Mouse (Mus musculus) midbrain, embryonic 15.5 days (tissue): Measurements from ENCODE around the gene Golt1a. TPM values are rescaled to one million over a fixed set of nuclear protein-coding genes. Genes with fewer than 3 reads are reported as not detected.

Experiments
- ATAC-seq: fragments of 200-750 bp; cut with Nextera tagmentation; replicated peaks from 2 replicates; pipeline ENCODE4 v1.8.0; 2017; ENCODE audit warnings: moderate TSS enrichment
- H3K27ac ChIP-seq: fragments of 300-500 bp; sonication (generic); 2 replicates; pipeline ENCODE4 v1.5.1; 2015; ENCODE audit warnings: mild to moderate bottlenecking, inconsistent platforms
- H3K27me3 ChIP-seq: fragments of 300-500 bp; sonication (generic); replicated peaks from 2 replicates; pipeline ENCODE4 v1.6.1; 2015; ENCODE audit warnings: inconsistent platforms
- H3K36me3 ChIP-seq: fragments of 300-500 bp; sonication (generic); replicated peaks from 2 replicates; pipeline ENCODE4 v1.6.1; 2015; ENCODE audit warnings: inconsistent platforms
- H3K4me1 ChIP-seq: fragments of 300-500 bp; sonication (generic); 2 replicates; pipeline ENCODE4 v1.6.1; 2015; ENCODE audit warnings: inconsistent platforms
- H3K4me2 ChIP-seq: fragments of 300-500 bp; sonication (generic); 2 replicates; pipeline ENCODE4 v1.6.1; 2015; ENCODE audit warnings: inconsistent platforms, mild to moderate bottlenecking, moderate library complexity
- H3K4me3 ChIP-seq: fragments of 300-500 bp; sonication (generic); 2 replicates; pipeline ENCODE4 v1.5.1; 2015; ENCODE audit warnings: mild to moderate bottlenecking, inconsistent platforms
- H3K9ac ChIP-seq: fragments of 300-500 bp; sonication (generic); 2 replicates; pipeline ENCODE4 v1.6.1; 2015; ENCODE audit warnings: mild to moderate bottlenecking, inconsistent platforms
- H3K9me3 ChIP-seq: fragments of 300-500 bp; sonication (generic); 2 replicates; pipeline ENCODE4 v1.6.1; 2016; ENCODE audit warnings: inconsistent platforms
- WGBS: fragments of 180-500 bp; shearing (Covaris S2); methylation state at CpG from one replicate; pipeline ENCODE4 v1.1.7; 2015; ENCODE audit warnings: mixed read lengths; 5-methylcytosine and 5-hydroxymethylcytosine counted together
- polyA plus RNA-seq: library from polyadenylated mRNA; unstranded; fragments of >200 nt; fragmentation: Nextera tagmentation; extraction: Ambion mirVana; gene quantifications from 2 replicates; pipeline ENCODE4 v1.2.1, GENCODE M21; 2015

Gene Golt1a
- polyA plus RNA-seq, 1 experiment from 2014 or later, result not detected

GRCm38 (mm10) chr1:133278946-133279631, 30.5 kb upstream of the Golt1a start:
- H3K27me3 ChIP-seq, result no peaks in the 10 kb centered on the region
- H3K36me3 ChIP-seq, result peaks cover 9% of the 10 kb centered on the region
- H3K4me2 ChIP-seq, result no peak overlapping the region
- 0 out of 2 replicates have a peak, but pooled peaks have one; percentile 27 for ATAC-seq
- no peaks in the 10 kb centered on the region for H3K9me3 ChIP-seq
- WGBS, result 62% methylated on average over 15 of the region's 15 CpGs
- H3K4me3 ChIP-seq, result no peak overlapping the region
- H3K9ac ChIP-seq, result no peak overlapping the region
- peak overlapping the region; percentile 25; the same call in 1 of the 2 replicates for H3K27ac ChIP-seq
- H3K4me1 ChIP-seq, result peaks cover 15% of the 10 kb centered on the region; the same call in 1 of the 2 replicates

- peak overlapping the region; percentile 25 for H3K27ac ChIP-seq
- 0 out of 2 replicates have a peak, but pooled peaks have one; percentile 24 for ATAC-seq
- H3K4me2 ChIP-seq, result no peak overlapping the region
- 67% methylated on average over 11 of the region's 11 CpGs for WGBS
- no peaks in the 10 kb centered on the region for H3K9me3 ChIP-seq
- no peak overlapping the region for H3K9ac ChIP-seq
- H3K27me3 ChIP-seq, result no peaks in the 10 kb centered on the region
- peaks cover 9% of the 10 kb centered on the region for H3K36me3 ChIP-seq
- H3K4me3 ChIP-seq, result no peak overlapping the region
- H3K4me1 ChIP-seq, result peaks cover 15% of the 10 kb centered on the region; the same call in 1 of the 2 replicates
Measured at GRCm38 (mm10) chr1:133279632-133280093, 29.9 kb upstream of the Golt1a start.

- WGBS, result 97% methylated on average over 2 of the region's 2 CpGs
- Histone ChIP-seq H3K4me2 (no peak overlapping the region), H3K4me3 (no peak overlapping the region), H3K9ac (no peak overlapping the region), H3K9me3 (no peaks in the 10 kb centered on the region), H3K27me3 (no peaks in the 10 kb centered on the region), H3K4me1 (peaks cover 15% of the 10 kb centered on the region; the same call in 1 of the 2 replicates), H3K36me3 (peaks cover 12% of the 10 kb centered on the region; the same call in 1 of the 2 replicates), H3K27ac (no peak overlapping the region)
- no peak for ATAC-seq
Measured at GRCm38 (mm10) chr1:133280537-133280936, 29.1 kb upstream of the Golt1a start.

GRCm38 (mm10) chr1:133285907-133286306, 23.7 kb upstream of the Golt1a start:
- ATAC-seq, result no peak
- no peak overlapping the region for H3K27ac ChIP-seq
- H3K36me3 ChIP-seq, result peaks cover 44% of the 10 kb centered on the region
- no peaks in the 10 kb centered on the region for H3K9me3 ChIP-seq
- H3K27me3 ChIP-seq, result no peaks in the 10 kb centered on the region
- WGBS, result 87% methylated on average over 7 of the region's 7 CpGs
- H3K4me3 ChIP-seq, result no peak overlapping the region
- no peak overlapping the region for H3K9ac ChIP-seq
- no peaks in the 10 kb centered on the region for H3K4me1 ChIP-seq
- H3K4me2 ChIP-seq, result no peak overlapping the region

DNA sequence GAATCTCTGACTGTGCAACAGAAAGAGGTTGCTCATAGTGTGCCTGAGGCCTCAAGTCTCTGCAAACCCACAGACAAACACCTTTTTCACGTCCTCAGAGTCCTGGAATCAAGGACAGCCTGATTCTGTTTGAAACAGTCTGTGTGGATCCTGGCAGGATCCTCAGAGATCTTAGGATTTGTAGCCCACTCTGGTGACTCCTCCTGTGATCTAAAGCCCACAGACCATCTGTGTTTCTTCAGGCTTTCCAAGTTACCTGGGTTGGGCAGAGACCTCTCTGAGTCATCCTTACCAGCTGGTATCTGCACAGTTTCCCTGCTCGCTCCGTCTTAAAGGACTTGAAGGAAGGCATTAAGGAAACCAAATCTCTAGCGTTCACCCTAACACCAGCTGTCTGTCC, 22.5 kb upstream of the Golt1a start:
- no peaks in the 10 kb centered on the region for H3K4me1 ChIP-seq
- ATAC-seq, result no peak
- no peak overlapping the region for H3K27ac ChIP-seq
- peaks cover 48% of the 10 kb centered on the region for H3K36me3 ChIP-seq
- no peak overlapping the region for H3K9ac ChIP-seq
- H3K27me3 ChIP-seq, result no peaks in the 10 kb centered on the region
- H3K4me2 ChIP-seq, result no peak overlapping the region
- H3K9me3 ChIP-seq, result no peaks in the 10 kb centered on the region
- H3K4me3 ChIP-seq, result no peak overlapping the region
- WGBS, result 96% methylated on average over 4 of the region's 4 CpGs

DNA sequence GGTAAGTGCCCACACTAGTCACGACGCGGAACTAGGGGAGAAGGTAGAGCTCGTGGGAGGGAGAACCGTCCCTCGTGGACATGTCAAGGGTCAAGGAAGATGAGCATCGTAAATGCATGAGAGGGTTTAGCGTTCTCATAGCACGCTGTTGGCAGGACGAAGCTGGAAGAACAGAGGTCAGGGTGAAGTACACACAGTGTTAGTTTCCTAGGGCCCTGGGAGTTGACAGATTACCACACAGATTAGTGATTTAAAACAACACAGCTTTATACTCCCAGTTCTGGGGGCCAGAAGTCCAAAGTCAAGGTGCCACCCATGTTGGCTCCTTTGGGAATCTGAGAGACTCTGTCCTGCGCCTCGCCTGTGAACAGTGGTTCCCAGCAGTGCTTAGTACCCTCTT, 21.7 kb upstream of the Golt1a start:
- H3K4me2 ChIP-seq, result no peak overlapping the region
- H3K4me1 ChIP-seq, result no peaks in the 10 kb centered on the region
- H3K9ac ChIP-seq, result no peak overlapping the region
- ATAC-seq, result no peak
- peaks cover 52% of the 10 kb centered on the region for H3K36me3 ChIP-seq
- no peaks in the 10 kb centered on the region for H3K9me3 ChIP-seq
- no peak overlapping the region for H3K27ac ChIP-seq
- no peaks in the 10 kb centered on the region for H3K27me3 ChIP-seq
- WGBS, result 92% methylated on average over 12 of the region's 12 CpGs
- H3K4me3 ChIP-seq, result no peak overlapping the region

- H3K27ac ChIP-seq, result no peak overlapping the region
- H3K27me3 ChIP-seq, result no peaks in the 10 kb centered on the region
- no peaks in the 10 kb centered on the region for H3K4me1 ChIP-seq
- no peak overlapping the region for H3K9ac ChIP-seq
- peaks cover 61% of the 10 kb centered on the region for H3K36me3 ChIP-seq
- no peak overlapping the region for H3K4me2 ChIP-seq
- no peaks in the 10 kb centered on the region for H3K9me3 ChIP-seq
- no peak overlapping the region for H3K4me3 ChIP-seq
- ATAC-seq, result no peak
- WGBS, result 92% methylated on average over 6 of the region's 6 CpGs
Measured at GRCm38 (mm10) chr1:133291888-133292287, 17.7 kb upstream of the Golt1a start.

DNA sequence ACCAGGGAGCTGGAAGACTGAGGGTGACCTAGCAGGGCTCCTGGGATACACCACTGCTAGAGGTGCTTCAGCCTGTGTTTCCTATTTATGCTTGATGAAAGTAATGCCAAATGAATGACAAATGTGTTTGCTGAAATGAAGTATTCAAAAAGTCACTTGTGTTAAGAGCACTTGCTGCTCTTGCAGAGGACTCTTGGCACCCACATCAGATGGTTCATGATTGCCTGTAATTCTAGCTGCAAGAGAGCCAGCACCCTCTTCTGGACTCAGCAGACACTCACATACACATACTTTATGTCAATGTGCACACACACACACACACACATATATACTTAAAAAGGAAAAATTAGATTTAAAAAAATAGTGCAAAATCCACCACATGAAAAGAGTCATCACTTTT, 17.0 kb upstream of the Golt1a start:
- Histone ChIP-seq H3K36me3 (peaks cover 55% of the 10 kb centered on the region), H3K9me3 (no peaks in the 10 kb centered on the region), H3K27me3 (no peaks in the 10 kb centered on the region), H3K4me3 (no peak overlapping the region), H3K9ac (no peak overlapping the region), H3K4me2 (no peak overlapping the region), H3K4me1 (no peaks in the 10 kb centered on the region), H3K27ac (no peak overlapping the region)
- ATAC-seq, result no peak

GRCm38 (mm10) chr1:133296376-133296775, 13.2 kb upstream of the Golt1a start:
- no peak for ATAC-seq
- WGBS, result 89% methylated on average over 9 of the region's 9 CpGs
- Histone ChIP-seq H3K27ac (no peak overlapping the region), H3K4me3 (no peak overlapping the region), H3K9ac (no peak overlapping the region), H3K27me3 (no peaks in the 10 kb centered on the region), H3K9me3 (no peaks in the 10 kb centered on the region), H3K4me1 (peaks cover 5% of the 10 kb centered on the region; the same call in 1 of the 2 replicates), H3K36me3 (peaks cover 45% of the 10 kb centered on the region), H3K4me2 (no peak overlapping the region)

GRCm38 (mm10) chr1:133298816-133299215, 10.8 kb upstream of the Golt1a start:
- peaks cover 5% of the 10 kb centered on the region; the same call in 1 of the 2 replicates for H3K4me1 ChIP-seq
- no peaks in the 10 kb centered on the region for H3K27me3 ChIP-seq
- no peaks in the 10 kb centered on the region for H3K9me3 ChIP-seq
- ATAC-seq, result no peak
- no peak overlapping the region for H3K4me3 ChIP-seq
- H3K4me2 ChIP-seq, result no peak overlapping the region
- H3K9ac ChIP-seq, result no peak overlapping the region
- H3K36me3 ChIP-seq, result peaks cover 26% of the 10 kb centered on the region
- H3K27ac ChIP-seq, result no peak overlapping the region
- WGBS, result 41% methylated on average over 14 of the region's 14 CpGs

DNA sequence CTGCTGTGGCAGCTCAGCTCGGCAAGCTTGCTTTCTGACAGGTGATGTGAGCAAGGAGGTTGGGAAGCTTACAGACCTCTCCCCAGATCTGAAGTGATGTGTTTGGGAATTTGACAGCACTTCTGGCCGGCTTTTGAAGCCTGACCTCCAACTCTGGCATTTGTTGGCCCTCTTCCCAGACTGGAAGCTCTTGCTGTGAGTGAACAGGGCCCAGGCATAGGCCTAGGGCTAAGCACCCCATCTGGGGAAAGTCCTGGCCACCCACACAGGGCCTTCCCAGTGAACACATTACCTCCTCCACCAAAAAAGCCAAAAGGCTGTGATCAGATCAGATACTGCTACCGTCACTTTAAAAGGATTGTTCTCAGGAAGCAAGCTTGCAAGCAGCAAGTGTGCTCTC, 7.1 kb upstream of the Golt1a start:
- Histone ChIP-seq H3K4me1 (peaks cover 14% of the 10 kb centered on the region; the same call in 1 of the 2 replicates), H3K27ac (no peak overlapping the region), H3K4me2 (no peak overlapping the region), H3K9ac (no peak overlapping the region), H3K9me3 (no peaks in the 10 kb centered on the region), H3K4me3 (no peak overlapping the region), H3K36me3 (peaks cover 9% of the 10 kb centered on the region; the same call in 1 of the 2 replicates), H3K27me3 (no peaks in the 10 kb centered on the region)
- 39% methylated on average over 3 of the region's 3 CpGs for WGBS
- no peak for ATAC-seq

GRCm38 (mm10) chr1:133306842-133307241, 2.8 kb upstream of the Golt1a start:
- no peaks in the 10 kb centered on the region for H3K36me3 ChIP-seq
- no peaks in the 10 kb centered on the region for H3K27me3 ChIP-seq
- WGBS, result 2% methylated on average over 4 of the region's 4 CpGs
- H3K4me1 ChIP-seq, result peaks cover 9% of the 10 kb centered on the region; the same call in 1 of the 2 replicates
- H3K27ac ChIP-seq, result no peak overlapping the region
- H3K9me3 ChIP-seq, result no peaks in the 10 kb centered on the region
- no peak overlapping the region for H3K4me3 ChIP-seq
- H3K9ac ChIP-seq, result no peak overlapping the region
- ATAC-seq, result peak; percentile 19; the same call in 1 of the 2 replicates
- no peak overlapping the region for H3K4me2 ChIP-seq

DNA sequence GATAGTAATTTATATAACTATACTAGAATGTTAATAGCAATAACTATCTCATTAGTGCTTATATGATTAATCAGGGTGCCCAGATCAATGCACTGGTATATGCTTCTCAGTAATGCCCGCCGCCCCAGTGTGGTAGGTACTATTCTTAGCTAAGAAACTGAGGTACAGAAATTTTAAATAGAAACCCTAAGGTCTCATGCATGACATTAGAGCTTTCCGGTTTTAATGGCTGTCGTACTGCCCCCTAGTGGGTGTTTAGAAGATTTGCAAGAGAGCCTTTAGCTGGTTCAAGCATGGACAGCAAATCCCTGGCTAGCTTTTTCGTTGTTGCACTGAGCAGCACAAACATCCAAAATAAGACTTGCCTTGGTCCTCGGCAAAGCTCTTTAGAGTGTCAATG, 2.3 kb upstream of the Golt1a start:
- Histone ChIP-seq H3K4me3 (no peak overlapping the region), H3K9me3 (no peaks in the 10 kb centered on the region), H3K27me3 (no peaks in the 10 kb centered on the region), H3K4me2 (no peak overlapping the region), H3K36me3 (no peaks in the 10 kb centered on the region), H3K9ac (no peak overlapping the region), H3K27ac (no peak overlapping the region), H3K4me1 (peaks cover 13% of the 10 kb centered on the region; the same call in 1 of the 2 replicates)
- ATAC-seq, result peak; percentile 28; the same call in 1 of the 2 replicates
- WGBS, result 16% methylated on average over 6 of the region's 6 CpGs
